Mouse (Mus musculus): ENCODE data around the gene Gpm6a. TPM values are rescaled to one million over a fixed set of nuclear protein-coding genes. Genes with fewer than 3 reads are reported as not detected.

The Gpm6a gene
- polyA plus RNA-seq, 1 experiment from 2014 or later: 14.6 TPM

GRCm38 (mm10) chr8:54991840-54992609 is 37.4 kb downstream of the Gpm6a start:
- Histone ChIP-seq H3K4me2 (ENCODE audit: low read depth, low read length) (no peak overlapping the region), H3K9ac (ENCODE audit: low read length) (no peak overlapping the region), H3K27ac (ENCODE audit: low read length) (no peak overlapping the region), H3K36me3 (ENCODE audit: control insufficient read depth, insufficient read depth, low read length) (no peaks in the 10 kb centered on the region), H3K9me3 (replicated peaks; ENCODE audit: control insufficient read depth, low read length) (no peaks in the 10 kb centered on the region), H3K27me3 (ENCODE audit: control insufficient read depth, insufficient read depth, low read length) (no peaks in the 10 kb centered on the region), H3K4me1 (ENCODE audit: control insufficient read depth, insufficient read depth, low read length) (no peaks in the 10 kb centered on the region), H3K4me3 (replicated peaks; ENCODE audit: low read length) (no peak overlapping the region)
- no peak for ATAC-seq (ENCODE audit: insufficient read depth, low FRiP score)
- WGBS: 70% methylated on average over 3 of the region's 3 CpGs

- Histone ChIP-seq H3K27me3 (ENCODE audit: control insufficient read depth, insufficient read depth, low read length) (no peaks in the 10 kb centered on the region), H3K4me3 (replicated peaks; ENCODE audit: low read length) (no peak overlapping the region), H3K4me2 (ENCODE audit: low read depth, low read length) (no peak overlapping the region), H3K27ac (ENCODE audit: low read length) (no peak overlapping the region), H3K4me1 (ENCODE audit: control insufficient read depth, insufficient read depth, low read length) (no peaks in the 10 kb centered on the region), H3K9ac (ENCODE audit: low read length) (no peak overlapping the region), H3K9me3 (replicated peaks; ENCODE audit: control insufficient read depth, low read length) (no peaks in the 10 kb centered on the region), H3K36me3 (ENCODE audit: control insufficient read depth, insufficient read depth, low read length) (no peaks in the 10 kb centered on the region)
- ATAC-seq (ENCODE audit: insufficient read depth, low FRiP score): no peak
- WGBS: 68% methylated on average over 1 of the region's 1 CpGs
Measured at GRCm38 (mm10) chr8:54995662-54996061, 41.0 kb downstream of the Gpm6a start.

- Histone ChIP-seq H3K27ac (ENCODE audit: low read length) (no peak overlapping the region), H3K9me3 (replicated peaks; ENCODE audit: control insufficient read depth, low read length) (no peaks in the 10 kb centered on the region), H3K4me2 (ENCODE audit: low read depth, low read length) (no peak overlapping the region), H3K27me3 (ENCODE audit: control insufficient read depth, insufficient read depth, low read length) (no peaks in the 10 kb centered on the region), H3K36me3 (ENCODE audit: control insufficient read depth, insufficient read depth, low read length) (no peaks in the 10 kb centered on the region), H3K4me3 (replicated peaks; ENCODE audit: low read length) (no peak overlapping the region), H3K4me1 (ENCODE audit: control insufficient read depth, insufficient read depth, low read length) (no peaks in the 10 kb centered on the region), H3K9ac (ENCODE audit: low read length) (no peak overlapping the region)
- no peak for ATAC-seq (ENCODE audit: insufficient read depth, low FRiP score)
- WGBS: 91% methylated on average over 1 of the region's 1 CpGs
Measured at GRCm38 (mm10) chr8:55002398-55002797, 47.8 kb downstream of the Gpm6a start.

GRCm38 (mm10) chr8:55002946-55003345 is 48.3 kb downstream of the Gpm6a start:
- Histone ChIP-seq H3K27ac (ENCODE audit: low read length) (no peak overlapping the region), H3K9me3 (replicated peaks; ENCODE audit: control insufficient read depth, low read length) (no peaks in the 10 kb centered on the region), H3K4me3 (replicated peaks; ENCODE audit: low read length) (no peak overlapping the region), H3K27me3 (ENCODE audit: control insufficient read depth, insufficient read depth, low read length) (no peaks in the 10 kb centered on the region), H3K4me2 (ENCODE audit: low read depth, low read length) (no peak overlapping the region), H3K36me3 (ENCODE audit: control insufficient read depth, insufficient read depth, low read length) (no peaks in the 10 kb centered on the region), H3K9ac (ENCODE audit: low read length) (no peak overlapping the region), H3K4me1 (ENCODE audit: control insufficient read depth, insufficient read depth, low read length) (no peaks in the 10 kb centered on the region)
- WGBS: 58% methylated on average over 2 of the region's 2 CpGs
- ATAC-seq (ENCODE audit: insufficient read depth, low FRiP score): no peak

DNA sequence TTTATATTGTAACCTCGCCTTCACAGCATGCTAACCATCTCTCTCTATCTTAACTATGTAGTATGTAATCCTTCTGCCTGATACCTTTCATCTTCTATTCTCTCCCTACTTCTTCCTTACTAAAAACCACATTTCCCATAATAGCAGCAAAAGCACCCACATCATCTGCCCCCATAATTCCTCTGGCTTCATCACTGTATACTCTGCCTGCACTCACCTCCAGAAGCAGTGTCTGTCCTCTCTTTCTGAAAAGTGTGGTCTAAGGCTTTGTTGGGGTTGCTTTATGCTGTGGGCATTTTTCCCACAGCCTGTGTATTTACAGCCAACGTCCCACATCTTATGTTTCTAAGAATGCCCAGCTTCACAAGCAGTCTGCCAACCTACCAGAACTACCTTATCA is 57.6 kb downstream of the Gpm6a start:
- WGBS: 64% methylated on average over 2 of the region's 2 CpGs
- no peak overlapping the region for H3K4me2 ChIP-seq (ENCODE audit: low read depth, low read length)
- no peaks in the 10 kb centered on the region for H3K36me3 ChIP-seq (ENCODE audit: control insufficient read depth, insufficient read depth, low read length)
- no peak overlapping the region for H3K27ac ChIP-seq (ENCODE audit: low read length)
- H3K4me1 ChIP-seq (ENCODE audit: control insufficient read depth, insufficient read depth, low read length): no peaks in the 10 kb centered on the region
- H3K4me3 ChIP-seq (replicated peaks; ENCODE audit: low read length): no peak overlapping the region
- H3K27me3 ChIP-seq (ENCODE audit: control insufficient read depth, insufficient read depth, low read length): no peaks in the 10 kb centered on the region
- no peak for ATAC-seq (ENCODE audit: insufficient read depth, low FRiP score)
- H3K9ac ChIP-seq (ENCODE audit: low read length): no peak overlapping the region
- H3K9me3 ChIP-seq (replicated peaks; ENCODE audit: control insufficient read depth, low read length): no peaks in the 10 kb centered on the region

- H3K4me3 ChIP-seq (replicated peaks; ENCODE audit: low read length): no peak overlapping the region
- no peak overlapping the region for H3K9ac ChIP-seq (ENCODE audit: low read length)
- no peak overlapping the region for H3K27ac ChIP-seq (ENCODE audit: low read length)
- 72% methylated on average over 1 of the region's 1 CpGs for WGBS
- H3K36me3 ChIP-seq (ENCODE audit: control insufficient read depth, insufficient read depth, low read length): no peaks in the 10 kb centered on the region
- no peak for ATAC-seq (ENCODE audit: insufficient read depth, low FRiP score)
- no peaks in the 10 kb centered on the region for H3K27me3 ChIP-seq (ENCODE audit: control insufficient read depth, insufficient read depth, low read length)
- no peak overlapping the region for H3K4me2 ChIP-seq (ENCODE audit: low read depth, low read length)
- no peaks in the 10 kb centered on the region for H3K9me3 ChIP-seq (replicated peaks; ENCODE audit: control insufficient read depth, low read length)
- H3K4me1 ChIP-seq (ENCODE audit: control insufficient read depth, insufficient read depth, low read length): no peaks in the 10 kb centered on the region
Measured at GRCm38 (mm10) chr8:55017071-55017470, 62.4 kb downstream of the Gpm6a start.

DNA sequence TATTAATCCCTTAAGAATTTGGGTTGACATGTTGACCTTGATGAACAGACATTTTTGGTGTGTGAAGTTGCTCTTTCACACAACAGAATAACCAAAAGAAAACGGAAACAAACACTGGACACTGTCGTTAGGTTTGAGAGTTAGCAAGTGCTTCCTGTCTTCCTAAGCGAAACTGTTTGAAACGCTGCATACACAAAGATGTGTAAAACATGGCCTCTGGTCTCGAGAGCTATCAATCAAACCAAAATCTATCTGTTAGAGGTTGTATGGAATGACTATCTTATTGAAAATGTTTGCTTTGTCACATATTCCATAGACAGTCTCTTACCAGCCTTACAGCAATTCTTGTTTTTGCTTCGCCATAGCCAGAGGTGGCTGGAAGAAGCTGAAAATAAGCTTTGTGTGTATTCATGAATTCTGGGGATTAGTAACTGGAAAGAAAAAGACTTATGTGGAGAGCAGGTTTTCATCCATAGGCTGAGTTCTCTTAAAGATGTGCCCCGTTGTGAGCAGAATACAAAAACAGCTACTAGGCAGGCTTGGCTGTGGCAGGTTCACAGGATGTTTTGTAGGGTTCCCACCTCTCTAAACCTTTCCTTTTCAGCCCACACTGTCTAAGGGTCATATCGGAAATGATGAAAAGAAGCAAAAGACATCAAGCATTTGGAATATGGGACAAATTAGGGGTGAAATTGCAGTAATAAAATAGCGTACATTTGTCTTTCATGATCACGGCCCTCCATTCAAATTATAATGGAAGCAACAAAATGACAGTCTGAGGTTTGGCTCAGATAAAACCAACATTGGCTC is 71.4 kb downstream of the Gpm6a start:
- no peak for ATAC-seq (ENCODE audit: insufficient read depth, low FRiP score)
- Histone ChIP-seq H3K4me2 (ENCODE audit: low read depth, low read length) (no peak overlapping the region), H3K27me3 (ENCODE audit: control insufficient read depth, insufficient read depth, low read length) (no peaks in the 10 kb centered on the region), H3K9me3 (replicated peaks; ENCODE audit: control insufficient read depth, low read length) (no peaks in the 10 kb centered on the region), H3K36me3 (ENCODE audit: control insufficient read depth, insufficient read depth, low read length) (no peaks in the 10 kb centered on the region), H3K9ac (ENCODE audit: low read length) (no peak overlapping the region), H3K27ac (ENCODE audit: low read length) (no peak overlapping the region), H3K4me3 (replicated peaks; ENCODE audit: low read length) (no peak overlapping the region), H3K4me1 (ENCODE audit: control insufficient read depth, insufficient read depth, low read length) (no peaks in the 10 kb centered on the region)
- WGBS: 61% methylated on average over 10 of the region's 10 CpGs

DNA sequence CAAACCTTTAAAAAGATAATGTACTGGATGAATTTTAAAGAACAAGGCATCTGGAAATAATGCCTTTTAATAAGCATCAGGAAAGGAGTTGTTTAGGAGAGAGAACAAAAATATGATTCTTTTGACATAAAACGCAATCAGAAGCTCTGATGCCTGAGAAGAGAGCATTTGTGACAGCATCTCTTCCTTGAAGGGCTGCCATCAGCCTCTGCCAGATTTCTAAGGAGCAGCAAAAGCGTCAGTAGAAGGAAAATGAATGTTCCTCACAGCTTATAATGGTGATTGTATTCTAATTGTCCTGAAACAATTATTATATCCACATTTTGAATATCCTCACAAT is 72.0 kb downstream of the Gpm6a start:
- Histone ChIP-seq H3K27ac (ENCODE audit: low read length) (no peak overlapping the region), H3K9ac (ENCODE audit: low read length) (no peak overlapping the region), H3K4me2 (ENCODE audit: low read depth, low read length) (no peak overlapping the region), H3K36me3 (ENCODE audit: control insufficient read depth, insufficient read depth, low read length) (no peaks in the 10 kb centered on the region), H3K9me3 (replicated peaks; ENCODE audit: control insufficient read depth, low read length) (no peaks in the 10 kb centered on the region), H3K4me1 (ENCODE audit: control insufficient read depth, insufficient read depth, low read length) (no peaks in the 10 kb centered on the region), H3K4me3 (replicated peaks; ENCODE audit: low read length) (no peak overlapping the region), H3K27me3 (ENCODE audit: control insufficient read depth, insufficient read depth, low read length) (no peaks in the 10 kb centered on the region)
- 72% methylated on average over 2 of the region's 2 CpGs for WGBS
- no peak for ATAC-seq (ENCODE audit: insufficient read depth, low FRiP score)

DNA sequence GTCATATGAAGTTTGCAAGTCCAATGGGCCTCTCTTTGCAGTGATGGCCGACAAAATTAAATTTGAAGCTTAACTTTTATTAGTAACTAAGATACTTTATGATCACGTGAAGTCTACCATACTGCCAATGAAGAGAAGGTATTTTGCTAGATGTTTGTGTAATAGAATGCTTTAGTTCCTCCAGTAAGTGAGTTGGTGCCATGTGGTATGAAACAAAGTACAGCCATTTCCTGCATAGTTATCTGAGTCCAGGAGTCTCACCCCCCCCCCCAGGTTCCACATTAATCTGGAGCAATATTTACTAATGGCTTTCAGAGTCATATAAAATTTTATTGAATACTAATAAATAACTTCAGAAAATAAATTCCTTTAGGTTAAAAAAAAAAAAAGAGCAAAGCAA is 73.7 kb downstream of the Gpm6a start:
- no peaks in the 10 kb centered on the region for H3K27me3 ChIP-seq (ENCODE audit: control insufficient read depth, insufficient read depth, low read length)
- H3K4me3 ChIP-seq (replicated peaks; ENCODE audit: low read length): no peak overlapping the region
- 76% methylated on average over 2 of the region's 2 CpGs for WGBS
- no peaks in the 10 kb centered on the region for H3K36me3 ChIP-seq (ENCODE audit: control insufficient read depth, insufficient read depth, low read length)
- H3K27ac ChIP-seq (ENCODE audit: low read length): no peak overlapping the region
- H3K4me1 ChIP-seq (ENCODE audit: control insufficient read depth, insufficient read depth, low read length): no peaks in the 10 kb centered on the region
- ATAC-seq (ENCODE audit: insufficient read depth, low FRiP score): no peak
- no peaks in the 10 kb centered on the region for H3K9me3 ChIP-seq (replicated peaks; ENCODE audit: control insufficient read depth, low read length)
- H3K4me2 ChIP-seq (ENCODE audit: low read depth, low read length): no peak overlapping the region
- H3K9ac ChIP-seq (ENCODE audit: low read length): no peak overlapping the region
